ENCODE assay signal across 7 mouse cellular contexts in the genomic region with DNA sequence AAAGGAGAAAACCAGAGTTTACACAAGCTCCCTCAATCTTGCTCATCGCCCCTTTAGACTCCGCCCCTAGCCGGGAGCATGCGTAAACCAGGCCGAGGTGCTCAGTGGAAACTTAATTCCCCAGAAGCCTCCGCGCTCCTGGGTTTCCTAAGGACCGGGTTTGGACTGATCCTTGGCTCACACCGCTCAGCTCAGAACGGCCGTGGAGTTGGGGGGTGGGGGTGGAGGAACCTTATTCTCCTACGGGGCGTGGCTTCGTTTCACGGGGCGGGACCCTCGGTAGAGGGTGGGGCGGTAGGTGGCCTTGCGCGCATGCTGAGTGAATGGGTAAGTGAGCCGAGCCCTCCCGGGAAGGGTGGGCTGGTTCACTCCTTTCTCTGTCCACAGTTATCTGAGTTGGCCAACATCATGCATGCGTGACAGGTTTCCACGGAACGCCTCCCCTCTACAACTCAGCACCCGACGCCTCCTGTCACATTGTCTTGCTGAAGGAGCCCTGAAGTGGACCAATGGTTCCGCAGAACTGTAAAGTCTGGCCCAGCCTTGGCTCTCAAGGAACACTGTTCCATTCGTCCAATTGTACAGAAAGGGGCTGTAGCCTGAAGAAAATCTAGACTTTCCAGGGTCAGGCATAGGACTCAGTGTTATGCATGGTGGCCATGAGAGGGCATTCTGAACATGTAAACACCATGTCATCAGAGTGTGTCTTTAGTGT. TPM values are rescaled to one million over a fixed set of nuclear protein-coding genes. Genes with fewer than 3 reads are reported as not detected.
A peak's percentile ranks its signal among the peaks of the same experiment; 100 is the strongest.
DNase-seq lines count a peak whose midpoint lies in the region; ATAC-seq lines count a peak whose summit lies in the region.

No protein-coding gene starts in this region.

- peaks cover 33% of the 10 kb centered on the region for H3K27me3 ChIP-seq in hindbrain, embryonic 13.5 days

- peaks cover 42% of the 10 kb centered on the region for H3K4me1 ChIP-seq in hindbrain, embryonic 13.5 days (replicated peaks)

- no peaks in the 10 kb centered on the region for H3K9me3 ChIP-seq in hindbrain, embryonic 13.5 days

- peak overlapping the region; percentile 70 for H3K4me3 ChIP-seq in hindbrain, embryonic 13.5 days

- ATAC-seq in hindbrain, embryonic 13.5 days (ENCODE audit: low FRiP score), result peak; percentile 60

- peak overlapping the region; percentile 78 for H3K27ac ChIP-seq in hindbrain, embryonic 13.5 days

- peak overlapping the region; percentile 90 for H3K9ac ChIP-seq in hindbrain, embryonic 13.5 days

- WGBS in hindbrain, embryonic 13.5 days, result 1% methylated on average over 29 of the region's 29 CpGs

- peaks cover 14% of the 10 kb centered on the region for H3K36me3 ChIP-seq in hindbrain, embryonic 13.5 days

- H3K4me2 ChIP-seq in hindbrain, embryonic 13.5 days, result peak overlapping the region; percentile 89

- peak; percentile 80 to 91 for DNase-seq in adrenal gland, adult (ENCODE audit: inconsistent age in 2 of 2, low spot score in 1 of 2)
- peak; percentile 83 for DNase-seq in cerebellum, adult 9-11 months
- DNase-seq in frontal cortex, postnatal 25 days (ENCODE audit: low spot score in 2 of 2), result peak; percentile 33 to 50
- DNase-seq in layer of hippocampus, postnatal 25 days (ENCODE audit: extremely low spot score in 1 of 2, low spot score in 1 of 2), result peak; percentile 36 to 46
- DNase-seq in lung, postnatal 25 days (ENCODE audit: low spot score), result peak; percentile 80
- DNase-seq in retina, embryonic 14.5 days (ENCODE audit: low spot score), result peak; percentile 82

RNA-seq across cellular contexts. Expression of a gene that starts 1.2 kb away (rescaled TPM):
- 90.3 and 92.4 TPM in 2 replicates for polyA plus RNA-seq in hindbrain, embryonic 13.5 days (2015; fragmentation: Nextera tagmentation; extraction: Ambion mirVana)
- total RNA-seq in layer of hippocampus, postnatal 25 days (2021), result 100 to 1,000 TPM; 230 to 231 TPM

RNA-seq across cellular contexts. Expression of a gene that starts 1.4 kb away (rescaled TPM):
- polyA plus RNA-seq in hindbrain, embryonic 13.5 days (2015; fragmentation: Nextera tagmentation; extraction: Ambion mirVana), result 0.26 TPM in 1 of 2 replicates, not detected in the other
- under 1 TPM in 1 of 2 experiments, not detected in 1; 0.79 TPM for total RNA-seq in layer of hippocampus, postnatal 25 days (2021)

RNA-seq across cellular contexts. Expression of a gene that starts 4.3 kb away (rescaled TPM):
- polyA plus RNA-seq in hindbrain, embryonic 13.5 days (2015; fragmentation: Nextera tagmentation; extraction: Ambion mirVana), result not detected in 2 replicates
- not detected for total RNA-seq in layer of hippocampus, postnatal 25 days (2021)

RNA-seq across cellular contexts. Expression of a gene that starts 5.8 kb away (rescaled TPM):
- polyA plus RNA-seq in hindbrain, embryonic 13.5 days (2015; fragmentation: Nextera tagmentation; extraction: Ambion mirVana), result 5.1 and 6.2 TPM in 2 replicates
- total RNA-seq in layer of hippocampus, postnatal 25 days (2021), result 1 to 10 TPM; 3.3 to 5.2 TPM

RNA-seq across cellular contexts. Expression of a gene that starts 6.7 kb away (rescaled TPM):
- polyA plus RNA-seq in hindbrain, embryonic 13.5 days (2015; fragmentation: Nextera tagmentation; extraction: Ambion mirVana), result not detected in 2 replicates
- not detected for total RNA-seq in layer of hippocampus, postnatal 25 days (2021)

Comparison
In these comparisons a context has a peak if more than half of its experiments do, and no peak if none do; other contexts are left out.
1. Peak in every context shown above with its lines: DNase-seq, ATAC-seq, H3K4me3 ChIP-seq and H3K27ac ChIP-seq.